Mouse (Mus musculus): ENCODE data around the gene Ramp2. TPM values are rescaled to one million over a fixed set of nuclear protein-coding genes. Genes with fewer than 3 reads are reported as not detected.

Gene Ramp2
- polyA plus RNA-seq, 1 experiment = 86.6 TPM

GRCm38 (mm10) chr11:101300881-101301280, 55.1 kb downstream of the Ramp2 start:
- Histone ChIP-seq H3K4me1 (ENCODE audit: control insufficient read depth, insufficient read depth, low read length) (peaks cover 16% of the 10 kb centered on the region; the same call in 1 of the 2 replicates), H3K36me3 (ENCODE audit: control insufficient read depth, insufficient read depth, low read length) (no peaks in the 10 kb centered on the region), H3K4me3 (ENCODE audit: insufficient read depth, low read depth, low read length) (peak overlapping the region; percentile 72), H3K27ac (ENCODE audit: insufficient read depth, low read depth, low read length) (peak overlapping the region; percentile 34; the same call in 1 of the 2 replicates), H3K27me3 (replicated peaks; ENCODE audit: control insufficient read depth, insufficient read depth, low read length) (no peaks in the 10 kb centered on the region)
- peak; percentile 35 for TF ChIP-seq CTCF (conservative IDR thresholded peaks at IDR 0.05; ENCODE audit: insufficient read depth, insufficient read length, low read depth, low read length)
- TF ChIP-seq POLR2A (IDR thresholded peaks at IDR 0.05; ENCODE audit: low read depth, low read length) = no peak
- 67% methylated on average over 7 of the region's 7 CpGs for WGBS
- DNase-seq = no peak

DNA sequence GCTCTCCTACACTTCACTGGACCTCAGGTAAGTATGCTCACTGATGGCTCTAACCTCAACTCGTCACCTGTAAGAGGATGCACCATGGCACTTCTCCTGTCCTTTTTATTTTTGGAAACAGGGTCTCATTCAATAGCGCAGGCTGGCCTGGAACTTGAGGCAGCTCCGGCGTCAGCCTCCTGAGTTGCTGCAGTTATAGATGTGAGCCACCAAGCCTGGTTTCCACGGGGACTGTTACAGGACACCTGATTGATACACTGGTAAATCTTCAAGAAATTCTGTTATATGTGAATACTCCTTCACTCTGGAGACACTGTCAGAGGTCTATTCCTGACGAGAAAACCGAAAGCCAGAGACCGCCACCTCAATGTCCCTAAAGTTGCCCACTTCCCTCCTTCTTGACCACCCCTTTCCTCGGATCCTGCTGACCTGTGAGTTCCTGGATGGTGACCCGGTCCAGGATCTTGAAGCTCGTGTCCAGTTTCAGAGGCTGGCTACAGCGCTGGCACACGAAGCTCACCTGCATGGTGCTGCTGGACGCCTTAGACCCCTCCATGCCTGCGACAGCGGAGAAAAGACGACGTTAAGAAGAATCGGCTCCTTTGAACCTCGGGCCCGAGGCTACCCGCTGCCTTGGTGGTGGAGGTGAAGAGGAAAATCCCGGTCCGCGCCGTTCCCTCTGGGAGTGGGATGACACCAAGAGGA, 55.6 kb downstream of the Ramp2 start:
- Histone ChIP-seq H3K27ac (ENCODE audit: insufficient read depth, low read depth, low read length) (peak overlapping the region; percentile 34), H3K36me3 (ENCODE audit: control insufficient read depth, insufficient read depth, low read length) (no peaks in the 10 kb centered on the region), H3K4me3 (ENCODE audit: insufficient read depth, low read depth, low read length) (peak overlapping the region; percentile 72), H3K4me1 (ENCODE audit: control insufficient read depth, insufficient read depth, low read length) (peaks cover 16% of the 10 kb centered on the region; the same call in 1 of the 2 replicates), H3K27me3 (replicated peaks; ENCODE audit: control insufficient read depth, insufficient read depth, low read length) (no peaks in the 10 kb centered on the region)
- 6% methylated on average over 26 of the region's 26 CpGs for WGBS
- no peak for DNase-seq
- no peak for TF ChIP-seq CTCF (conservative IDR thresholded peaks at IDR 0.05; ENCODE audit: insufficient read depth, insufficient read length, low read depth, low read length)
- no peak for TF ChIP-seq POLR2A (IDR thresholded peaks at IDR 0.05; ENCODE audit: low read depth, low read length)

DNA sequence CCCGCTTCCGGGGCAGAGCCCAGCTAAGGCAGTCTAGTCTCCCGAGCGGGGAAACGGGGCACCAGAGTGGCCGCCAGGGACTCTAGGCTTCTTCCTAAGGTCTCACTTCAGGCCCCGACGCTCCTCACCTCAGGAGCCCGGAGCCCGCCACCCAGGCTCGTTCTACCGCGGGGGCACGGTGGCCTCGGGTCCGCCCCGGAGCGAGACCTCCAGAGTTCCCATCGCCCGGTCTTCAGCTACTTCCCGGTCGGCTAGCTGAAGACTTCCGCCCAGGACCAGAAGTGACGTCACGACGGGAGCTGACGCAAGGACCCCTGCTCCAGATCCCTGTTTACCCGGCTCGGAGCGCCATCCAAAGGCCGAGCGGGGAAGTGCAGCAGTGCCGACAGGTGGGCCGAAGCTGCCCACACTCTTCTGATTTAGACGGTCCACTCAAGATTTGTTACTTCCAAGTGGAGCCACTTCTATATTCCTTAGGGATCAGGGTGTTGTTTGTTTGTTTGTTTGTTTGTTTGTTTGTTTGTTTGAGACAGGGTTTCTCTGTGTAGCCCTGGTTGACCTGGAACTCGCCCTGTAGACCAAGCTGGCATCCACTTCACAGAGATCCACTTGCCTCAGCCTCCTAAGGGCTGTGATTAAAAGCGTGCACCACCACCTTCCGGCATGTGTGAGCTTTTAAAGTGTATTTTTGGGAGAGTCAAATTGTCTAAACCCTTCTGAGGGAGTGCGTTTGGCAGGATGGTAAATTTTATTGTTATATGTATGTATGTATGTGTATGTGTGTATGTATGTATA, 56.4 kb downstream of the Ramp2 start, which contains the start of gene Becn1:
TSS of gene Becn1 (minus strand) at position 283 of the 795 bp plus-strand sequence.
- H3K27ac ChIP-seq (ENCODE audit: insufficient read depth, low read depth, low read length) = peak within 1 kb of the TSS; percentile 34
- TF ChIP-seq POLR2A (IDR thresholded peaks at IDR 0.05; ENCODE audit: low read depth, low read length) (peak; percentile 53), CTCF (conservative IDR thresholded peaks at IDR 0.05; ENCODE audit: insufficient read depth, insufficient read length, low read depth, low read length) (peak; percentile 95; the same call in 1 of the 2 replicates)
- DNase-seq = peak; percentile 97

DNA sequence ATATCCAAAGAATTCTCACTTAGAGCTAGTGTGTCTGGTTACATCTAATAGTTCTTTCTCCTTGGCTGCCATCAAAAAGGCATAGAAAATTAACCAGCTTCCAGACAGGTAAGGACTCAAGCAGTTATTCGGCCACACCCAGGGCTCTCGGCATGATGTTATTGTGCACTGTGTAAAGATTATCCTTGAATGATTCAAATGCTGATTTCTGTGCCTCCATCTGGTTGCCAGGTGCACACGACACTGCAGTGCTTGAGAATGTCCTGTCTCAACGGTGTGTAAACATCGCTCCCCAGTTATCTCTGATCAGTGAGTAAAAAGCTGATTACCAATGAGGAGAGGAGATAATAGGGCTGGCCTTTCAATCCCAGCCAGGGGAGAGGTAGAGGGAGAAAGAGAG, 61.9 kb downstream of the Ramp2 start:
- H3K4me1 ChIP-seq (ENCODE audit: control insufficient read depth, insufficient read depth, low read length) = no peaks in the 10 kb centered on the region
- H3K4me3 ChIP-seq (ENCODE audit: insufficient read depth, low read depth, low read length) = no peak overlapping the region
- no peak for DNase-seq
- H3K36me3 ChIP-seq (ENCODE audit: control insufficient read depth, insufficient read depth, low read length) = no peaks in the 10 kb centered on the region
- H3K27me3 ChIP-seq (replicated peaks; ENCODE audit: control insufficient read depth, insufficient read depth, low read length) = no peaks in the 10 kb centered on the region
- no peak overlapping the region for H3K27ac ChIP-seq (ENCODE audit: insufficient read depth, low read depth, low read length)
- no peak for TF ChIP-seq CTCF (conservative IDR thresholded peaks at IDR 0.05; ENCODE audit: insufficient read depth, insufficient read length, low read depth, low read length)
- TF ChIP-seq POLR2A (IDR thresholded peaks at IDR 0.05; ENCODE audit: low read depth, low read length) = no peak
- 54% methylated on average over 5 of the region's 5 CpGs for WGBS

More for the DNA sequence above, 56.4 kb downstream of the Ramp2 start, which contains the start of gene Becn1:
- Histone ChIP-seq H3K4me3 (ENCODE audit: insufficient read depth, low read depth, low read length) (peak within 1 kb of the TSS; percentile 72), H3K4me1 (ENCODE audit: control insufficient read depth, insufficient read depth, low read length) (peaks cover 16% of the 10 kb centered on the region; the same call in 1 of the 2 replicates), H3K36me3 (ENCODE audit: control insufficient read depth, insufficient read depth, low read length) (no peaks in the 10 kb centered on the region), H3K27me3 (replicated peaks; ENCODE audit: control insufficient read depth, insufficient read depth, low read length) (no peaks in the 10 kb centered on the region)
- 6% methylated on average over 39 of the region's 39 CpGs for WGBS

Other genes starting within 250 kb of the Ramp2 start
- gene Atp6v0a1, start 236.6 kb upstream of the Ramp2 start, polyA plus RNA-seq (2012; rRNA removed) = 48.4 and 54.0 TPM in 2 replicates
- gene Naglu, start 176.0 kb upstream of the Ramp2 start, polyA plus RNA-seq (2012; rRNA removed) = 50.6 and 60.6 TPM in 2 replicates
- 0.44 and 0.83 TPM in 2 replicates for gene Hsd17b1, start 167.6 kb upstream of the Ramp2 start, polyA plus RNA-seq (2012; rRNA removed)
- gene Coasy, start 163.5 kb upstream of the Ramp2 start, polyA plus RNA-seq (2012; rRNA removed) = 154 and 200 TPM in 2 replicates
- gene Mlx, start 158.8 kb upstream of the Ramp2 start, polyA plus RNA-seq (2012; rRNA removed) = 56.9 and 67.9 TPM in 2 replicates
- gene Psmc3ip, start 150.6 kb upstream of the Ramp2 start, polyA plus RNA-seq (2012; rRNA removed) = 1.2 and 1.9 TPM in 2 replicates
- 60.0 and 65.2 TPM in 2 replicates for gene Retreg3, start 126.1 kb upstream of the Ramp2 start, polyA plus RNA-seq (2012; rRNA removed)
- gene Tubg1, start 126.1 kb upstream of the Ramp2 start, polyA plus RNA-seq (2012; rRNA removed) = 14.1 and 19.2 TPM in 2 replicates
- gene Tubg2, start 90.1 kb upstream of the Ramp2 start, polyA plus RNA-seq (2012; rRNA removed) = 1.4 and 1.8 TPM in 2 replicates
- 3.4 and 3.6 TPM in 2 replicates for gene Cntnap1, start 75.5 kb upstream of the Ramp2 start, polyA plus RNA-seq (2012; rRNA removed)
- 19.3 and 22.7 TPM in 2 replicates for gene Plekhh3, start 74.7 kb upstream of the Ramp2 start, polyA plus RNA-seq (2012; rRNA removed)
- 0.33 and 0.34 TPM in 2 replicates for gene Ccr10, start 70.6 kb upstream of the Ramp2 start, polyA plus RNA-seq (2012; rRNA removed)
- gene Ezh1, start 19.6 kb upstream of the Ramp2 start, polyA plus RNA-seq (2012; rRNA removed) = 44.8 and 48.5 TPM in 2 replicates
- 112 and 116 TPM in 2 replicates for gene Vps25, start 7.7 kb downstream of the Ramp2 start, polyA plus RNA-seq (2012; rRNA removed)
- gene Wnk4, start 14.5 kb downstream of the Ramp2 start, polyA plus RNA-seq (2012; rRNA removed) = 134 and 160 TPM in 2 replicates
- 1.3 and 1.6 TPM in 2 replicates for gene Cntd1, start 33.0 kb downstream of the Ramp2 start, polyA plus RNA-seq (2012; rRNA removed)
- 540 and 572 TPM in 2 replicates for gene Coa3, start 33.1 kb downstream of the Ramp2 start, polyA plus RNA-seq (2012; rRNA removed)
- 61.9 and 89.5 TPM in 2 replicates for gene Becn1, start 56.3 kb downstream of the Ramp2 start, polyA plus RNA-seq (2012; rRNA removed)
- gene Psme3, start 70.2 kb downstream of the Ramp2 start, polyA plus RNA-seq (2012; rRNA removed) = 61.6 and 75.5 TPM in 2 replicates
- gene Aoc2, start 79.0 kb downstream of the Ramp2 start, polyA plus RNA-seq (2012; rRNA removed) = 2.6 and 3.1 TPM in 2 replicates
- 12.5 and 14.8 TPM in 2 replicates for gene Aoc3, start 84.6 kb downstream of the Ramp2 start, polyA plus RNA-seq (2012; rRNA removed)
- gene G6pc, start 121.5 kb downstream of the Ramp2 start, polyA plus RNA-seq (2012; rRNA removed) = 322 and 349 TPM in 2 replicates
- 26.3 and 29.2 TPM in 2 replicates for gene Aarsd1, start 171.6 kb downstream of the Ramp2 start, polyA plus RNA-seq (2012; rRNA removed)
- gene Gm27029, start 178.8 kb downstream of the Ramp2 start, polyA plus RNA-seq (2012; rRNA removed) = 0.92 and 1.6 TPM in 2 replicates
- 24.7 and 27.6 TPM in 2 replicates for gene Rundc1, start 179.1 kb downstream of the Ramp2 start, polyA plus RNA-seq (2012; rRNA removed)
- gene Ptges3l, start 179.3 kb downstream of the Ramp2 start, polyA plus RNA-seq (2012; rRNA removed) = 4.6 and 6.0 TPM in 2 replicates
- gene Rpl27, start 196.3 kb downstream of the Ramp2 start, polyA plus RNA-seq (2012; rRNA removed) = 408 and 409 TPM in 2 replicates
- 25.6 and 29.6 TPM in 2 replicates for gene Ifi35, start 202.4 kb downstream of the Ramp2 start, polyA plus RNA-seq (2012; rRNA removed)
- gene Rnd2, start 219.0 kb downstream of the Ramp2 start, polyA plus RNA-seq (2012; rRNA removed) = 14.1 and 15.3 TPM in 2 replicates
- gene Vat1, start 220.2 kb downstream of the Ramp2 start, polyA plus RNA-seq (2012; rRNA removed) = 59.2 and 62.5 TPM in 2 replicates

All from kidney, adult 2 months (tissue).